Mouse (Mus musculus): ENCODE results near the gene Ngef. TPM values are rescaled to one million over a fixed set of nuclear protein-coding genes. Genes with fewer than 3 reads are reported as not detected.
"Not testable (repeated sequence)": the region's sequence is repeated elsewhere in the genome, so short reads cannot be mapped to it uniquely, and the experiment has no call there.

The Ngef gene
- total RNA-seq, 1 experiment from 2014 or later = 3.6 TPM

GRCm38 (mm10) chr1:87475076-87475895 is 98.4 kb downstream of the Ngef start:
- no peak for DNase-seq

- no peak for DNase-seq
Observed at GRCm38 (mm10) chr1:87472576-87472975, 101.1 kb downstream of the Ngef start.

GRCm38 (mm10) chr1:87471914-87472313 is 101.8 kb downstream of the Ngef start:
- DNase-seq = no peak

GRCm38 (mm10) chr1:87469971-87470370 is 103.7 kb downstream of the Ngef start, which contains the start of gene Snorc:
Gene Snorc, plus strand, starts transcription at chr1:87470271.
- DNase-seq = not testable (repeated sequence)

- DNase-seq = no peak
Observed at GRCm38 (mm10) chr1:87468321-87468720, 105.3 kb downstream of the Ngef start.

- DNase-seq = no peak
Observed at GRCm38 (mm10) chr1:87467469-87467868, 106.2 kb downstream of the Ngef start.

GRCm38 (mm10) chr1:87459856-87460255 is 113.8 kb downstream of the Ngef start:
- DNase-seq = not testable (repeated sequence)

- DNase-seq = no peak
Observed at GRCm38 (mm10) chr1:87458045-87458444, 115.6 kb downstream of the Ngef start.

GRCm38 (mm10) chr1:87456425-87456824 is 117.2 kb downstream of the Ngef start:
- DNase-seq = no peak

- no peak for DNase-seq
Observed at GRCm38 (mm10) chr1:87449432-87449831, 124.2 kb downstream of the Ngef start.

GRCm38 (mm10) chr1:87447183-87448104 is 126.2 kb downstream of the Ngef start:
- DNase-seq = peak; percentile 74

GRCm38 (mm10) chr1:87436583-87436982 is 137.1 kb downstream of the Ngef start:
- no peak for DNase-seq

- no peak for DNase-seq
Observed at GRCm38 (mm10) chr1:87435125-87435524, 138.5 kb downstream of the Ngef start.

Other genes starting within 250 kb of the Ngef start
- 81.4 and 83.4 TPM in 2 replicates for gene Gigyf2, start 246.9 kb downstream of the Ngef start, total RNA-seq (2021)
- gene Kcnj13, start 179.1 kb downstream of the Ngef start, total RNA-seq (2021) = 0.38 TPM in 1 of 2 replicates, not detected in the other
- not detected in 2 replicates for gene Snorc, start 103.6 kb downstream of the Ngef start, total RNA-seq (2021)
- gene Neu2, start 64.0 kb downstream of the Ngef start, total RNA-seq (2021) = not detected in 2 replicates
- 13.2 and 34.2 TPM in 2 replicates for gene Inpp5d, start 46.4 kb upstream of the Ngef start, total RNA-seq (2021)
- gene Atg16l1, start 182.0 kb upstream of the Ngef start, total RNA-seq (2021) = 35.3 and 37.2 TPM in 2 replicates
- 1.7 and 2.2 TPM in 2 replicates for gene Sag, start 229.8 kb upstream of the Ngef start, total RNA-seq (2021)

All from adrenal gland, postnatal 14 days (tissue).